Mouse (Mus musculus): ENCODE results near the gene Zfp358. TPM values are rescaled to one million over a fixed set of nuclear protein-coding genes. Genes with fewer than 3 reads are reported as not detected.
A peak's percentile ranks its signal among the peaks of the same experiment; 100 is the strongest.

Zfp358 gene
- total RNA-seq, 2 experiments from 2014 or later: 33.7 to 35.6 TPM

GRCm38 (mm10) chr8:3498583-3498982, 5.6 kb downstream of the Zfp358 start:
- no peak for DNase-seq (ENCODE audit: low spot score in 2 of 2)

GRCm38 (mm10) chr8:3499751-3500150, 6.8 kb downstream of the Zfp358 start:
- no peak for DNase-seq (ENCODE audit: low spot score in 2 of 2)

- DNase-seq (ENCODE audit: low spot score in 2 of 2): peak; percentile 93 to 97
Observed at GRCm38 (mm10) chr8:3500235-3501090, 7.5 kb downstream of the Zfp358 start, which contains the start of gene Mcoln1. TSS of gene Mcoln1 (plus strand) at chr8:3500457.

- no peak for DNase-seq (ENCODE audit: low spot score in 2 of 2)
Observed at GRCm38 (mm10) chr8:3502217-3502616, 9.3 kb downstream of the Zfp358 start.

- no peak for DNase-seq (ENCODE audit: low spot score in 2 of 2)
Observed at GRCm38 (mm10) chr8:3507979-3508754, 15.2 kb downstream of the Zfp358 start.

- no peak for DNase-seq (ENCODE audit: low spot score in 2 of 2)
Observed at GRCm38 (mm10) chr8:3514681-3515247, 21.8 kb downstream of the Zfp358 start.

- DNase-seq (ENCODE audit: low spot score in 2 of 2): peak; percentile 67 to 82
Observed at GRCm38 (mm10) chr8:3515260-3515671, 22.3 kb downstream of the Zfp358 start, which contains the start of gene Pnpla6. TSS of gene Pnpla6 (plus strand) at chr8:3515384.

- peak in 1 of 2 experiments; percentile 34 for DNase-seq (ENCODE audit: low spot score in 2 of 2)
Observed at GRCm38 (mm10) chr8:3515771-3516417, 23.0 kb downstream of the Zfp358 start.

- peak; percentile 55 to 81 for DNase-seq (ENCODE audit: low spot score in 2 of 2)
Observed at GRCm38 (mm10) chr8:3516450-3517116, 23.6 kb downstream of the Zfp358 start.

- no peak for DNase-seq (ENCODE audit: low spot score in 2 of 2)
Observed at GRCm38 (mm10) chr8:3517117-3517495, 24.2 kb downstream of the Zfp358 start.

GRCm38 (mm10) chr8:3522007-3522697, 29.2 kb downstream of the Zfp358 start:
- no peak for DNase-seq (ENCODE audit: low spot score in 2 of 2)

- no peak for DNase-seq (ENCODE audit: low spot score in 2 of 2)
Observed at GRCm38 (mm10) chr8:3530816-3531215, 37.9 kb downstream of the Zfp358 start.

GRCm38 (mm10) chr8:3531936-3532335, 39.0 kb downstream of the Zfp358 start:
- no peak for DNase-seq (ENCODE audit: low spot score in 2 of 2)

- DNase-seq (ENCODE audit: low spot score in 2 of 2): no peak
Observed at GRCm38 (mm10) chr8:3536053-3536841, 43.3 kb downstream of the Zfp358 start.

- no peak for DNase-seq (ENCODE audit: low spot score in 2 of 2)
Observed at GRCm38 (mm10) chr8:3536940-3537339, 44.0 kb downstream of the Zfp358 start.

GRCm38 (mm10) chr8:3537666-3538065, 44.7 kb downstream of the Zfp358 start:
- no peak for DNase-seq (ENCODE audit: low spot score in 2 of 2)

GRCm38 (mm10) chr8:3539146-3539545, 46.2 kb downstream of the Zfp358 start:
- DNase-seq (ENCODE audit: low spot score in 2 of 2): no peak

GRCm38 (mm10) chr8:3540076-3540475, 47.1 kb downstream of the Zfp358 start:
- DNase-seq (ENCODE audit: low spot score in 2 of 2): no peak

- no peak for DNase-seq (ENCODE audit: low spot score in 2 of 2)
Observed at GRCm38 (mm10) chr8:3546511-3546910, 53.6 kb downstream of the Zfp358 start.

Data from adrenal gland, postnatal 4 days (tissue).